Mouse (Mus musculus) liver, embryonic 16.5 days (tissue): ENCODE data around the gene Ccdc69. TPM values are rescaled to one million over a fixed set of nuclear protein-coding genes. Genes with fewer than 3 reads are reported as not detected.
"Not testable (repeated sequence)": the region's sequence is repeated elsewhere in the genome, so short reads cannot be mapped to it uniquely, and the experiment has no call there.

Experiments used
- ATAC-seq: fragments of 200-750 bp; cut with Nextera tagmentation; 2 replicates; pipeline ENCODE4 v1.8.0; 2017; ENCODE audit warnings: low read depth, mild to moderate bottlenecking, moderate number of reproducible peaks, moderate library complexity
- H3K27ac ChIP-seq: fragments of 300-500 bp; sonication (generic); 2 replicates; pipeline ENCODE4 v1.5.1; 2014; ENCODE audit warnings: mild to moderate bottlenecking, low read length
- H3K27me3 ChIP-seq: fragments of 300-500 bp; sonication (generic); 2 replicates; pipeline ENCODE4 v1.6.1; 2014; ENCODE audit warnings: low read depth, low read length, mixed read lengths; ENCODE audit not compliant: control insufficient read depth, insufficient read depth
- H3K36me3 ChIP-seq: fragments of 300-500 bp; sonication (generic); 2 replicates; pipeline ENCODE4 v1.6.1; 2014; ENCODE audit warnings: mild to moderate bottlenecking; ENCODE audit not compliant: control insufficient read depth, insufficient read depth
- H3K4me1 ChIP-seq: fragments of 300-500 bp; sonication (generic); 2 replicates; pipeline ENCODE4 v1.6.1; 2014; ENCODE audit warnings: low read depth, low read length, mixed read lengths; ENCODE audit not compliant: control insufficient read depth
- H3K4me2 ChIP-seq: fragments of 300-500 bp; sonication (generic); 2 replicates; pipeline ENCODE4 v1.6.1; 2014; ENCODE audit warnings: low read depth, low read length, mixed read lengths
- H3K4me3 ChIP-seq: fragments of 300-500 bp; sonication (generic); 2 replicates; pipeline ENCODE4 v1.5.1; 2014; ENCODE audit warnings: low read depth, mild to moderate bottlenecking, low read length
- H3K9ac ChIP-seq: fragments of 300-500 bp; sonication (generic); 2 replicates; pipeline ENCODE4 v1.6.1; 2014; ENCODE audit warnings: low read depth, low read length
- H3K9me3 ChIP-seq: fragments of 300-500 bp; sonication (generic); replicated peaks from 2 replicates; pipeline ENCODE4 v1.6.1; 2016; ENCODE audit warnings: low read length; ENCODE audit not compliant: control insufficient read depth
- WGBS: fragments of 180-500 bp; shearing (Covaris S2); extraction: QIAGEN DNeasy Blood & Tissue Kit; methylation state at CpG from one replicate; pipeline ENCODE4 v1.1.7; 2014; ENCODE audit not compliant: insufficient replicate concordance; 5-methylcytosine and 5-hydroxymethylcytosine counted together
- polyA plus RNA-seq: library from polyadenylated mRNA; unstranded; fragments of >200 nt; fragmentation: Nextera tagmentation; extraction: Ambion mirVana; gene quantifications from 2 replicates; pipeline ENCODE4 v1.2.1, GENCODE M21; 2015

Gene Ccdc69
- polyA plus RNA-seq: 1.3 TPM in 2 replicates

DNA sequence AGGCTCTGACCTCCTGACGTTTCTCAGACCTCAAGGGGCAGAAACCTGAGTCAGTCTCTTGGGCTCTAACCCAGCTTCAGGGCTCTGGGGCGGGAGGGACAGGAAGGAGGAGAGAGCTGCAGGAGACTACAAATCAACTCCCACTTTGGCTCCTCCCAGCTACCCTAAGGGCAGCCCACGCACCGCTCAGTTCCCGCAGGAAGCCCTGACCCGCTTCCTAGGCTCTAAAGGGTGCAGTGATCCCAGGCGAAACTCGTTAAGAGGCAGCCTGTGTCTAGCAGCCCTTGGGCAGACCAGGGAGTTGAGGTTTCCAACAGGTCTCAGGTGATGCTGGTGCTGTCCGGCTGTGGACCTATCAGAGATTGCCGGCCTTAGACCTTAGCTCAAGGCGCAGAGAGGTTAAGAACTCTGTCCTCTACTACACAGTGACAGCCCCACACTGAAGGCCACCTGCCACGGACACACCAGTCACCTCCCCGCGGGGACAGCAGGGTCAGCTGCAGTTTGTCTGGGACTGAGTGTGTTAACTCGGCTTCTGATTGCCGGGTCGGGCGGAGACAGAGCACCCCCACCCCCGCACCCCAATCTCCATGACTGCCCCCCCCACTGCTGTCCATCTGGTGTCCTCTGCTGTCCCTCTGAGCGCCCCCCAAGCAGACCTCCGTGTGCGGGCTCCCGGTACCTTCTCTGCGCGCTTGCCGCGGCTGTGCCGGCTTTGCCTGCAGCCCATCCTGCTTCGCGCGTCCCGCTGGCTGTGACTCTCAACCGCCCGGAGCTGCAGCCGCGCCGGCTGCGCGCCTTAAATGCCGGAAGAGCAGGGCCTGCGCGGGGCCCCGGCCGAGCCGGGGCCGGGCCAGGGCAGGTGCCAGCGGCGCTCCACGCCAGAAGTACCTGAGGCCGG is at the start of gene Ccdc69:
Ccdc69 (minus strand) TSS at position 801 of the 901 bp plus-strand sequence.
- no peaks in the 10 kb centered on the region for H3K27me3 ChIP-seq
- H3K9me3 ChIP-seq: no peaks in the 10 kb centered on the region
- H3K9ac ChIP-seq: peak within 1 kb of the TSS; percentile 51
- under 1% methylated on average over 50 of the region's 50 CpGs for WGBS
- peak within 1 kb of the TSS; percentile 75 for H3K4me2 ChIP-seq
- peak within 1 kb of the TSS; percentile 42; the same call in 1 of the 2 replicates for H3K27ac ChIP-seq
- H3K4me3 ChIP-seq: peak within 1 kb of the TSS; percentile 58
- no peaks in the 10 kb centered on the region for H3K36me3 ChIP-seq
- peak; percentile 61 for ATAC-seq
- peaks cover 5% of the 10 kb centered on the region for H3K4me1 ChIP-seq

DNA sequence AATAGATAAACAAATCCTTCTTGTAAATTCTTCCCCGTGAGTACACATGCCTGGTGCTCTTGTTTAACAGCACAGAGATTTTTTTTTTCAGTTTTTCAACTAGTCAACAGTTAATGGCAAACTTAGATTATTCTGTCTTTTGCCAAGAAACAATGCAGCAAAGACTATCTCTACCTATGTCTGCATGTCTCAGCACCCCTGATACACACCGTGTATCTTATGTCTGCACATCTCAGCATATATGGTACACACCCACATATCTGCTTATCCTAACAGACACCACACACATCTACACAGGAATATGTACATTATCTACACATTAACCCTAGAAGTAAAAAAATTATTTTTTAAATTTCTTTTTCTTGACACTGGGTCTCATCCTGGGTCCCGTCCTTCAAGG is 48.7 kb upstream of the Ccdc69 start:
- Histone ChIP-seq H3K4me2 (no peak overlapping the region), H3K9me3 (no peaks in the 10 kb centered on the region), H3K27ac (no peak overlapping the region), H3K4me1 (peaks cover 6% of the 10 kb centered on the region), H3K9ac (no peak overlapping the region), H3K27me3 (no peaks in the 10 kb centered on the region), H3K4me3 (no peak overlapping the region), H3K36me3 (no peaks in the 10 kb centered on the region)
- 31% methylated on average over 3 of the region's 3 CpGs for WGBS
- peak; percentile 59 for ATAC-seq

DNA sequence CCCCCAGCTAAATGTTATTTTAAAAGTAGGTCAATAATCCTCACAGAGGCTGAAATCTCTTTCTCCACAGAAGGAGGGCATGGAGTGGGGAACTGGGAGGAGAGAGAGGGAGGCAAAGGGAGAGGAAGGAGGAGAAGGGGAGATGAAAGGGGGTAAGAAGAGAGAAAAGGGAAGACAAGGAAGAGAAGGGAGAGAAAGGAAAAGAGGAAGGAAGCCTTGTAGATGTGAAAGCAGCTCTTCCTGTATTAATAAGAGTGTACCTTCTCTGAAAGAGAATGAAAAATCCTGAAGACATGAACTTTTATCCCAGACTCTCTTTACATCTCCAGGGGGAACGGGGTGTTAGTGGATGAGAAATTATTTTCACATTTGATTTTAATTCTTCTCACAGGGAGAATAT is 43.5 kb upstream of the Ccdc69 start:
- no peak overlapping the region for H3K9ac ChIP-seq
- no peak for ATAC-seq
- no peaks in the 10 kb centered on the region for H3K9me3 ChIP-seq
- no peak overlapping the region for H3K4me2 ChIP-seq
- no peaks in the 10 kb centered on the region; the same call in 1 of the 2 replicates for H3K4me1 ChIP-seq
- peak overlapping the region; percentile 13 for H3K27ac ChIP-seq
- no peaks in the 10 kb centered on the region for H3K27me3 ChIP-seq
- WGBS: 59% methylated on average over 1 of the region's 1 CpGs
- H3K36me3 ChIP-seq: no peaks in the 10 kb centered on the region
- no peak overlapping the region for H3K4me3 ChIP-seq

DNA sequence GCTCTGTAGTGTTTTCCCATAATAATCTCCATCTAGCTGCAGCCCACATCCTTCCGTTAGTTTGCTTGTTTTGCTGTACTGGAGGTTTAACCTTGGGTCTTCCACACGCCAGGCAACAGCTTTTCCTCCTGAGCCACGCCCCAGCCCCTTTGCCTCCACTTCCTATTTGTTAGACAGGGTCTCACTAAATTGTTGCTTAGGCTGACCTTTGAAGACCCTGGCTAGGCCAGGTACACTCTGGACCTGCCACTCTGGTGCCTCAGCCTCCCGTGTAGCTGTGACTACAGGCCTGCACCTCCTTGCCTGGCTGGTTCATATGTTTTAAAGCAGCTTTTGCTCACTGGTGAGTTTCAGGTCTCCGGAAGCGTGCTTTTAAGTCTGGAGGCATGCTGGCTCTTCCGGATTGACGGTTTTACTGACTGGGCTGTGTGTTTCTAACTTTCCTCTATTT is 42.9 kb upstream of the Ccdc69 start:
- Histone ChIP-seq H3K4me1 (no peaks in the 10 kb centered on the region; the same call in 1 of the 2 replicates), H3K27ac (peak overlapping the region; percentile 18), H3K36me3 (no peaks in the 10 kb centered on the region), H3K9ac (no peak overlapping the region), H3K4me2 (no peak overlapping the region), H3K9me3 (no peaks in the 10 kb centered on the region), H3K27me3 (no peaks in the 10 kb centered on the region), H3K4me3 (no peak overlapping the region)
- 33% methylated on average over 8 of the region's 8 CpGs for WGBS
- 0 out of 2 replicates have a peak, but pooled peaks have one; percentile 16 for ATAC-seq

DNA sequence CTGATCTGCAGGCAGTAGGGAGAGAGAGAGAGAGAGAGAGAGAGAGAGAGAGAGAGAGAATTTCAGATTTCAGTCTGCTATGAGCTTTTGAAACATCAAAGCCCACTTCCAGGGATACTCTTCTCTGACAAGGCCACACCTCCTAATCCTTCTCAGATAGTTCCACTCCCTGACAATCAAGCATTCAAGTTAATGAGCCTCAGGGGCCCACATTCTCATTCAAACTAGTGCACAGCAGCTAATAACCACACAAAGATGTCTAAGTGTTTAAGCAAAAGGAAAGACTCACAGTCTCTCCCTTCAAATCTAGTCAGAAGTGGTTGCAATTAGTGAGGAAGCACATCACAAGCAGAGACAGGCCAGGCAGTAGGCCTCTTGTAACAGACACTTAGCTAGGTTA is 42.3 kb upstream of the Ccdc69 start:
- H3K9ac ChIP-seq: no peak overlapping the region
- no peaks in the 10 kb centered on the region for H3K36me3 ChIP-seq
- H3K4me1 ChIP-seq: no peaks in the 10 kb centered on the region; the same call in 1 of the 2 replicates
- H3K4me3 ChIP-seq: no peak overlapping the region
- no peaks in the 10 kb centered on the region for H3K9me3 ChIP-seq
- no peak overlapping the region; the same call in 1 of the 2 replicates for H3K27ac ChIP-seq
- no peak for ATAC-seq
- no peak overlapping the region for H3K4me2 ChIP-seq
- H3K27me3 ChIP-seq: no peaks in the 10 kb centered on the region

DNA sequence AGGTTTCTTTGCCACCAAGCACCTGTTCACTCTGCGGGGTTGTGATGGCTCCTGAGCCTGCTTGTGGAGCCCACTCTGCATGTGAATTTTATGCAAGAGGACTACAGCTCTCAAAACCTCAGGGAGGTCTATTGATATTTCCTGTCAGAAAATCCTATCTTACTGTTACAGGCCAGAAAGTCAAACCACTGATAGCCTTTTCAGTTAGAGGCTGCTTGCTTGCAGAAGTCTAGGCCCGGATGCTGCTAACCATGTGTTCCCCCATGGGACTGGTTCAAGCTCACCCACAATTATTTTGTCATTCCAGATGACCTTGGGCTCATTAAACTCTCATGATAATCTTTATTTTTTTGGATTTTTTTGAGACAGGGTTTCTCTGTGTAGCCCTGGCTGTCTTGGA is 39.1 kb upstream of the Ccdc69 start:
- H3K9ac ChIP-seq: no peak overlapping the region
- no peak for ATAC-seq
- H3K4me1 ChIP-seq: no peaks in the 10 kb centered on the region; the same call in 1 of the 2 replicates
- H3K27ac ChIP-seq: no peak overlapping the region
- no peaks in the 10 kb centered on the region for H3K36me3 ChIP-seq
- H3K9me3 ChIP-seq: no peaks in the 10 kb centered on the region
- no peak overlapping the region for H3K4me3 ChIP-seq
- no peak overlapping the region for H3K4me2 ChIP-seq
- 30% methylated on average over 2 of the region's 2 CpGs for WGBS
- H3K27me3 ChIP-seq: no peaks in the 10 kb centered on the region

DNA sequence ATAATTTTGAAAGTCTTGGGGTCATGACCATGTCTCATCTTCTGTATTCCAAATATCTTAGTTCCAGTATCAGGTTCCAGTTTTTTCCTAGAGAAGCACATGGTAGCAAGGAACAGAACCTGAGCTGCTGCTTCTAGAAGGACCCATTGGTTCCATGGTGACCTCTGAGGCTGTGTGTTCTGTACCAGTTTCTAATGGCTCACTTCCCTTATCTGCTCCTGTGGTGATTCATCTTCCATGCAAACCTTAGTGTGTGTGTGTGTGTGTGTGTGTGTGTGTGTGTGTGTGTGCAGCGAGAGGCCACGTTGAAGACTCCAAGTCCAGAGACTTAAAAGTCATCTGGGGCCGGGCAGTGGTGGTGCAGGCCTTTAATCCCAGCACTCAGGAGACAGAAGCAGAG is 38.1 kb upstream of the Ccdc69 start:
- Histone ChIP-seq H3K27ac (no peak overlapping the region), H3K4me1 (no peaks in the 10 kb centered on the region; the same call in 1 of the 2 replicates), H3K9me3 (no peaks in the 10 kb centered on the region), H3K4me3 (no peak overlapping the region), H3K4me2 (no peak overlapping the region), H3K9ac (no peak overlapping the region), H3K27me3 (no peaks in the 10 kb centered on the region), H3K36me3 (no peaks in the 10 kb centered on the region)
- no peak for ATAC-seq
- WGBS: 57% methylated on average over 3 of the region's 3 CpGs

DNA sequence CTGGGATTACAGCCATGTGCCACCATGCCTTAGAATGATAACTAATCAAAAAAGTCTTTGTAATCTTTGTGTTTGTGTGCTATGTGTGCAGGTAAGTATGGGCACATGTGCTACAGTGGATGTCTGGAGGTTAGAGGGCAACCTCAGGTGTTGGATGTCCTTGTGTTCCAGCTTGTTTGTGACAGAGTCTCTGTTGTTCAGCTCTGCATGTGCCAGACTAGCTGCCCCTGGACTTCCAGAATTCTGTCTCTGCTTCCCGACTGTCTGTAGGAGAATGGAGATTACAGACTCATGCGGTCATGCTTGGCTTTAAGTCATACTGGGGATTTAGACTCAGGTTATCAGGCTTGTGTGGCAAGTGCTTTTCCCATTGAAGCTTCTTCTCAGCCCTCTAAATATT is 36.4 kb upstream of the Ccdc69 start:
- no peaks in the 10 kb centered on the region for H3K27me3 ChIP-seq
- no peak for ATAC-seq
- no peaks in the 10 kb centered on the region; the same call in 1 of the 2 replicates for H3K4me1 ChIP-seq
- H3K36me3 ChIP-seq: no peaks in the 10 kb centered on the region
- 64% methylated on average over 2 of the region's 2 CpGs for WGBS
- H3K27ac ChIP-seq: peak overlapping the region; percentile 39; the same call in 1 of the 2 replicates
- no peak overlapping the region for H3K4me2 ChIP-seq
- no peak overlapping the region for H3K4me3 ChIP-seq
- no peak overlapping the region for H3K9ac ChIP-seq
- H3K9me3 ChIP-seq: no peaks in the 10 kb centered on the region

DNA sequence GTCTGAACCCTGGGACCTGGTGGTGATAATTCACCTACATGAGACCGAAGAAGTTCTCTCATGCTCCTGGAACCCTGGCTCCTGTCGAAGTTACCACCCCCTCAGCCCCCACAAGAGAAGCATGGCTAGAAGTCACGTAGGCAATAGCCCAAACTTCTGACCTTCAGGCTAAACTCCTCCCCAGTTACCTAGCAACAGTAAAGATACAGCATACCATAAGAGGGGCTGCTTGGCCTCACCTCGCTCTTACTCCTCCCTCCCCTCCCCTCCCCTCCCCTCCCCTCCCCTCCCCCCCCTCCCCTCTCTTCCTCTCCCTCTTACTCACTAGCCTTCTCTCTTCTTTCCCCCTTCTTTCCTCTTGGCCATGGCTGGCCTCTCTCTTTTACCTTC is 35.9 kb upstream of the Ccdc69 start:
- H3K4me2 ChIP-seq, H3K36me3 ChIP-seq, H3K4me1 ChIP-seq, H3K27me3 ChIP-seq, H3K9ac ChIP-seq, H3K4me3 ChIP-seq, H3K9me3 ChIP-seq: not testable (repeated sequence)
- H3K27ac ChIP-seq: peak overlapping the region; percentile 62
- 17% methylated on average over 4 of the region's 4 CpGs for WGBS
- ATAC-seq: peak; percentile 30; the same call in 1 of the 2 replicates
